Mouse (Mus musculus) spleen, adult 2 months (tissue): ENCODE results near the gene Terb1.

Experiments
- CTCF ChIP-seq: fragments of 200-500 bp; IDR thresholded peaks from 2 replicates; pipeline ENCODE4 v1.5.1; 2011; ENCODE audit warnings: mild to moderate bottlenecking, inconsistent platforms; ENCODE audit not compliant: insufficient read depth, insufficient read length, insufficient replicate concordance; ENCODE audit errors: extremely low read depth
- POLR2A ChIP-seq: fragments of 200-500 bp; IDR thresholded peaks from 2 replicates; pipeline ENCODE4 v1.6.1; 2011; ENCODE audit warnings: low read depth, low read length, inconsistent platforms

GRCm38 (mm10) chr8:104414204-104414603 is 95.5 kb downstream of the Terb1 start:
- TF ChIP-seq CTCF (no peak), POLR2A (no peak)
